In the genomic region with DNA sequence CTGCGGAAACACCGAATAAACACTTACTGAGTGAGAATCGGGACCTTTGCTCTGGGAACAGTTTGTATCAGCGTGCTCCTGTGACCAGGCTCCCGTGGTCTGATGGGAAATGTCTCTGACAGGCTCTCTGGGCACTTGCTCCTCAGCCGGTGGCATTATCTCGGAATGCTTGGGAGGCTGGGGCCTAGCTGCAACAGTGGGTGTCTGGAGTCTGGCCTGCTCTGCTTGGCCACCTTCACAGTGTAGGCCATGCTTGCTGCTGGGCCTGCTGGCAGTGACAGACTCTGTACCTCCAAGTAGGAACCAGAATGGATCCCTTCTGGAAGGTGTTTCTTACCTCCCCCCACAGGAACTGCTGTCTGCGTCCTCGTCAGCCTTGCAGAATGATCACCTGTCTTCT, we compare ENCODE assay signal across 26 mouse cellular contexts.
DNase-seq lines count a peak whose midpoint lies in the region; ATAC-seq and TF ChIP-seq lines count a peak whose summit lies in the region.
"Had no signal": no experiment of that assay in that cellular context is flagged by ENCODE, and none has a peak within 500 bp of the region (broad histone marks: within the 10 kb centered on the region; RNA-seq: fewer than 3 reads in every experiment).

No protein-coding gene starts in this region.

- peaks cover 29% of the 10 kb centered on the region for H3K4me1 ChIP-seq in forebrain, embryonic 15.5 days
- H3K4me1 ChIP-seq in forebrain, postnatal 0 days (ENCODE audit: insufficient read depth) = peaks cover 4% of the 10 kb centered on the region; the same call in 1 of the 2 replicates
- peaks cover 5% of the 10 kb centered on the region; the same call in 1 of the 2 replicates for H3K4me1 ChIP-seq in heart, postnatal 0 days (ENCODE audit: control insufficient read depth, insufficient read depth)
- peaks cover 24% of the 10 kb centered on the region for H3K4me1 ChIP-seq in midbrain, embryonic 16.5 days (ENCODE audit: control insufficient read depth, insufficient read depth, low read length)
- H3K4me1 ChIP-seq in midbrain, embryonic 11.5 days (ENCODE audit: control insufficient read depth, insufficient read depth, low read length) = peaks cover 2% of the 10 kb centered on the region; the same call in 1 of the 2 replicates
- H3K4me1 ChIP-seq: intestine, embryonic 15.5 days had no signal

- peak; percentile 39 for DNase-seq in cerebellum, adult 11-12 months
- no peak for DNase-seq in cerebellum, adult 11 months
- DNase-seq in forebrain, postnatal 0 days = no peak
- DNase-seq in heart, postnatal 0 days (ENCODE audit: low spot score) = no peak
- no peak for DNase-seq in heart, postnatal 25 days (ENCODE audit: low spot score)
- no peak for DNase-seq in midbrain, embryonic 11.5 days (ENCODE audit: low spot score, missing footprints)
- DNase-seq: adrenal gland, postnatal 10 days; embryo, embryonic 11 days; gastrocnemius, adult 2 months; heart, postnatal 14 days; kidney, adult 8-10 months; kidney, postnatal 25 days; right cerebral cortex, postnatal 14 days; thymus, adult 2 months; thymus, postnatal 4 days had no signal

- no peak overlapping the region for H3K4me3 ChIP-seq in forebrain, embryonic 15.5 days
- no peak overlapping the region for H3K4me3 ChIP-seq in forebrain, postnatal 0 days (ENCODE audit: low read depth, low read length)
- H3K4me3 ChIP-seq in heart, postnatal 0 days (ENCODE audit: low read depth, low read length) = no peak overlapping the region
- no peak overlapping the region for H3K4me3 ChIP-seq in midbrain, embryonic 16.5 days (ENCODE audit: low read depth, low read length)
- no peak overlapping the region for H3K4me3 ChIP-seq in midbrain, embryonic 11.5 days (ENCODE audit: low read depth, low read length)
- H3K4me3 ChIP-seq: embryonic facial prominence, embryonic 13.5 days; erythroblast, embryonic 14.5 days; gastrocnemius, adult 2 months; heart, embryonic 10.5 days; intestine, embryonic 15.5 days; layer of hippocampus, adult 2 months had no signal

- no peak overlapping the region for H3K4me2 ChIP-seq in forebrain, embryonic 15.5 days (replicated peaks)
- H3K4me2 ChIP-seq in forebrain, postnatal 0 days (ENCODE audit: low read depth) = no peak overlapping the region
- H3K4me2 ChIP-seq in heart, postnatal 0 days (ENCODE audit: low read depth, low read length) = no peak overlapping the region
- no peak overlapping the region for H3K4me2 ChIP-seq in midbrain, embryonic 16.5 days (ENCODE audit: low read length)
- no peak overlapping the region for H3K4me2 ChIP-seq in midbrain, embryonic 11.5 days
- H3K4me2 ChIP-seq: embryonic facial prominence, embryonic 13.5 days; intestine, embryonic 15.5 days had no signal

- no peaks in the 10 kb centered on the region for H3K27me3 ChIP-seq in forebrain, embryonic 15.5 days
- no peaks in the 10 kb centered on the region for H3K27me3 ChIP-seq in forebrain, postnatal 0 days (ENCODE audit: insufficient read depth, low read length)
- no peaks in the 10 kb centered on the region for H3K27me3 ChIP-seq in heart, postnatal 0 days (ENCODE audit: control insufficient read depth, insufficient read depth, low read length)
- no peaks in the 10 kb centered on the region for H3K27me3 ChIP-seq in midbrain, embryonic 16.5 days (ENCODE audit: control insufficient read depth, insufficient read depth, low read depth, low read length)
- no peaks in the 10 kb centered on the region for H3K27me3 ChIP-seq in midbrain, embryonic 11.5 days (ENCODE audit: control insufficient read depth, insufficient read depth, low read length)
- H3K27me3 ChIP-seq: embryonic facial prominence, embryonic 13.5 days; intestine, embryonic 15.5 days had no signal

- TF ChIP-seq CTCF in forebrain, postnatal 0 days (IDR thresholded peaks at IDR 0.05; ENCODE audit: low read depth) = no peak
- no peak for TF ChIP-seq CTCF in heart, postnatal 0 days (IDR thresholded peaks at IDR 0.05; ENCODE audit: low read depth)

- intact Hi-C loops in heart, postnatal 25 days (cut with DNase I) = no loop called here

- H3K9ac ChIP-seq in forebrain, embryonic 15.5 days (replicated peaks) = no peak overlapping the region
- no peak overlapping the region; the same call in 1 of the 2 replicates for H3K9ac ChIP-seq in forebrain, postnatal 0 days
- H3K9ac ChIP-seq in heart, postnatal 0 days (replicated peaks; ENCODE audit: low read depth, low read length) = no peak overlapping the region
- no peak overlapping the region for H3K9ac ChIP-seq in midbrain, embryonic 16.5 days (ENCODE audit: low read depth, low read length)
- H3K9ac ChIP-seq in midbrain, embryonic 11.5 days (ENCODE audit: low read length) = no peak overlapping the region
- H3K9ac ChIP-seq: embryonic facial prominence, embryonic 13.5 days; intestine, embryonic 15.5 days had no signal

- H3K27ac ChIP-seq in forebrain, embryonic 15.5 days (replicated peaks) = peak overlapping the region; percentile 57
- no peak overlapping the region for H3K27ac ChIP-seq in forebrain, postnatal 0 days (ENCODE audit: low read depth, low read length)
- H3K27ac ChIP-seq in heart, postnatal 0 days (ENCODE audit: low read depth) = no peak overlapping the region
- H3K27ac ChIP-seq in midbrain, embryonic 16.5 days (ENCODE audit: low read length) = 0 out of 2 replicates have a peak overlapping the region, but pooled peaks have one; percentile 19
- no peak overlapping the region for H3K27ac ChIP-seq in midbrain, embryonic 11.5 days (ENCODE audit: low read depth, low read length)
- H3K27ac ChIP-seq: embryonic facial prominence, embryonic 13.5 days; gastrocnemius, adult 2 months; heart, embryonic 10.5 days; intestine, embryonic 15.5 days; layer of hippocampus, adult 2 months; macrophage; stomach, postnatal 0 days had no signal

- no peak for ATAC-seq in forebrain, embryonic 15.5 days (replicated peaks)
- ATAC-seq in forebrain, postnatal 0 days = no peak
- ATAC-seq in heart, postnatal 0 days (ENCODE audit: insufficient read depth, low read depth) = peak; percentile 67
- no peak for ATAC-seq in midbrain, embryonic 16.5 days
- no peak for ATAC-seq in midbrain, embryonic 11.5 days (ENCODE audit: low FRiP score)
- ATAC-seq: hindbrain, embryonic 16.5 days; intestine, embryonic 15.5 days; lung, postnatal 0 days had no signal

- H3K36me3 ChIP-seq in forebrain, embryonic 15.5 days = no peaks in the 10 kb centered on the region
- no peaks in the 10 kb centered on the region for H3K36me3 ChIP-seq in forebrain, postnatal 0 days (ENCODE audit: insufficient read depth)
- H3K36me3 ChIP-seq in heart, postnatal 0 days (replicated peaks; ENCODE audit: control insufficient read depth, insufficient read depth, low read length) = no peaks in the 10 kb centered on the region
- no peaks in the 10 kb centered on the region for H3K36me3 ChIP-seq in midbrain, embryonic 16.5 days (ENCODE audit: control insufficient read depth, insufficient read depth, low read length)
- H3K36me3 ChIP-seq in midbrain, embryonic 11.5 days (ENCODE audit: control insufficient read depth, insufficient read depth, low read length) = no peaks in the 10 kb centered on the region
- H3K36me3 ChIP-seq: embryonic facial prominence, embryonic 13.5 days; heart, embryonic 10.5 days; intestine, embryonic 15.5 days had no signal

- TF ChIP-seq EP300 in heart, postnatal 0 days (IDR thresholded peaks at IDR 0.05; ENCODE audit: low read depth) = no peak

- no peaks in the 10 kb centered on the region for H3K9me3 ChIP-seq in forebrain, embryonic 15.5 days
- H3K9me3 ChIP-seq in forebrain, postnatal 0 days (ENCODE audit: low read length) = no peaks in the 10 kb centered on the region
- H3K9me3 ChIP-seq in heart, postnatal 0 days (replicated peaks; ENCODE audit: control insufficient read depth, low read length) = no peaks in the 10 kb centered on the region
- H3K9me3 ChIP-seq in midbrain, embryonic 16.5 days (replicated peaks; ENCODE audit: control insufficient read depth, low read length, poor library complexity, severe bottlenecking) = no peaks in the 10 kb centered on the region
- H3K9me3 ChIP-seq in midbrain, embryonic 11.5 days (ENCODE audit: control insufficient read depth, low read length) = no peaks in the 10 kb centered on the region
- H3K9me3 ChIP-seq: embryonic facial prominence, embryonic 13.5 days; heart, embryonic 10.5 days; intestine, embryonic 15.5 days had no signal

- WGBS in forebrain, embryonic 15.5 days = 79% methylated on average over 9 of the region's 9 CpGs
- 81% methylated on average over 9 of the region's 9 CpGs for WGBS in forebrain, postnatal 0 days
- 42% methylated on average over 9 of the region's 9 CpGs for WGBS in heart, postnatal 0 days
- WGBS in midbrain, embryonic 16.5 days = 73% methylated on average over 9 of the region's 9 CpGs
- WGBS in midbrain, embryonic 11.5 days = 89% methylated on average over 9 of the region's 9 CpGs

Comparison
In these comparisons a context has a peak if more than half of its experiments do, and no peak if none do; other contexts are left out.
1. H3K27ac ChIP-seq: peak in forebrain, embryonic 15.5 days (single experiment) and midbrain, embryonic 16.5 days (single experiment); none in forebrain, postnatal 0 days (single experiment), heart, postnatal 0 days (single experiment) and midbrain, embryonic 11.5 days (single experiment).